Mouse (Mus musculus) heart, embryonic 12.5 days (tissue): Measurements from ENCODE around the gene Oas3. TPM values are rescaled to one million over a fixed set of nuclear protein-coding genes. Genes with fewer than 3 reads are reported as not detected.
"Not testable (repeated sequence)": the region's sequence is repeated elsewhere in the genome, so short reads cannot be mapped to it uniquely, and the experiment has no call there.

Experiments
- ATAC-seq: fragments of 200-750 bp; cut with Nextera tagmentation; 2 replicates; pipeline ENCODE4 v1.8.0; 2017; ENCODE audit warnings: moderate TSS enrichment, moderate library complexity; ENCODE audit not compliant: insufficient number of reproducible peaks, low FRiP score
- H3K27ac ChIP-seq: fragments of 300-500 bp; sonication (generic); 2 replicates; pipeline ENCODE4 v1.5.1; 2016; ENCODE audit warnings: mild to moderate bottlenecking, moderate library complexity; ENCODE audit not compliant: poor library complexity, severe bottlenecking
- H3K27me3 ChIP-seq: fragments of 300-500 bp; sonication (generic); replicated peaks from 2 replicates; pipeline ENCODE4 v1.6.1; 2016; ENCODE audit warnings: mild to moderate bottlenecking, moderate library complexity
- H3K36me3 ChIP-seq: fragments of 300-500 bp; sonication (generic); 2 replicates; pipeline ENCODE4 v1.6.1; 2016; ENCODE audit warnings: mild to moderate bottlenecking, moderate library complexity
- H3K4me1 ChIP-seq: fragments of 300-500 bp; sonication (generic); replicated peaks from 2 replicates; pipeline ENCODE4 v1.6.1; 2016; ENCODE audit warnings: mild to moderate bottlenecking
- H3K4me2 ChIP-seq: fragments of 300-500 bp; sonication (generic); 2 replicates; pipeline ENCODE4 v1.6.1; 2016; ENCODE audit warnings: mild to moderate bottlenecking, moderate library complexity
- H3K4me3 ChIP-seq: fragments of 300-500 bp; sonication (generic); 2 replicates; pipeline ENCODE4 v1.5.1; 2016; ENCODE audit warnings: mild to moderate bottlenecking
- H3K9ac ChIP-seq: fragments of 300-500 bp; sonication (generic); 2 replicates; pipeline ENCODE4 v1.6.1; 2016; ENCODE audit warnings: mild to moderate bottlenecking, moderate library complexity
- H3K9me3 ChIP-seq: fragments of 300-500 bp; sonication (generic); replicated peaks from 2 replicates; pipeline ENCODE4 v1.6.1; 2016; ENCODE audit warnings: mild to moderate bottlenecking, moderate library complexity
- WGBS: fragments of 180-500 bp; shearing (Covaris S2); methylation state at CpG from one replicate; pipeline ENCODE4 v1.1.7; 2016; 5-methylcytosine and 5-hydroxymethylcytosine counted together
- polyA plus RNA-seq: library from polyadenylated mRNA; unstranded; fragments of >200 nt; fragmentation: Nextera tagmentation; extraction: Ambion mirVana; gene quantifications from 2 replicates; pipeline ENCODE4 v1.2.1, GENCODE M21; 2016

The Oas3 gene
- polyA plus RNA-seq, result 0.33 and 0.36 TPM in 2 replicates

DNA sequence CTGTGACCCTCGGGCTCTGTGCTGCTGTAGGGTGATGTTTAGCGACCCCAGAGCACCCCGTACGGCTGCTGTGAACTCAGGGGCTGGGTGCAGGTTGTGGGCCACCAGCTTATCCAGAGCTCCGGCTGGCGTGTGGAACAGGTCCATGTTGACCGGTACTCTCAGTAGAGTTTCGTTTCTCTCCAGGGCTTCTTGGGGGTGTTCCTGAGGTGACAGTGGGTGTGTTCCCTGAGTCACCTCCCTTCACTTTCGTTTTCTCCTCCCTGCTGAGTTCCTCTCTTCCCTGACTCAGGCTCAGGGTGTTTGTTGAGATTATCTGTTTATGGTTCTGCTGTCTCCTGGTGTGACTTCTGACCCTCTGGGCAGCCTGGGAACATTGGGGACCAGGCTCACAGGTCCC, at the start of gene Oas3:
TSS of gene Oas3 (minus strand) at position 184 of the 400 bp plus-strand sequence.
- H3K4me1 ChIP-seq, result peaks cover 43% of the 10 kb centered on the region
- H3K27me3 ChIP-seq, result no peaks in the 10 kb centered on the region
- no peaks in the 10 kb centered on the region for H3K9me3 ChIP-seq
- ATAC-seq, result no peak
- H3K4me2 ChIP-seq, result no peak within 1 kb of the TSS
- no peak within 1 kb of the TSS for H3K27ac ChIP-seq
- 78% methylated on average over 9 of the region's 9 CpGs for WGBS
- H3K4me3 ChIP-seq, result no peak within 1 kb of the TSS
- H3K36me3 ChIP-seq, result no peaks in the 10 kb centered on the region
- H3K9ac ChIP-seq, result no peak within 1 kb of the TSS

- Histone ChIP-seq H3K27me3 (no peaks in the 10 kb centered on the region), H3K9me3 (peaks cover 18% of the 10 kb centered on the region; the same call in 1 of the 2 replicates), H3K36me3 (no peaks in the 10 kb centered on the region), H3K4me2 (no peak overlapping the region), H3K4me3 (no peak overlapping the region), H3K9ac (no peak overlapping the region), H3K27ac (no peak overlapping the region), H3K4me1 (no peaks in the 10 kb centered on the region)
- ATAC-seq, result no peak
These were observed 41.5 kb upstream of the Oas3 start for GRCm38 (mm10) chr5:120818999-120819398.

DNA sequence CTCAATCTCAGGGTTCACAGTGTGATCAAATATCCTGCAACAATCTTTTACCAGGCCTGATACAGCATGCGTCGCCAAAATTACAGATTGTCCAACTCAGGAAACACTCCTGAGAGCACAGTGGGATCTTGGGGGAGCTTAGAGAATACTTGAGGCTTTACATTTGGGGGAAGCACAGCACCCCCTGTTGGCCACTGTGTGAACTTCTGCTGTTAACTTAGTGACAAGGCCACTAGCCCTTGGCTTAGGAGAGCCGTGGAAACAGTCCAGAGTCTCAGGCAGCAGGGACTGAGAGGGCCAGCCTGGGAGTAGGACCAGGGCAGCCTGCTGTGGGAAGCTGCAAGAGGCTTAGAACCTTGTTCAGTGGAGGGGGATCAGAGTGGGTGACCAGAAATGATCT, 38.5 kb upstream of the Oas3 start:
- no peak overlapping the region for H3K4me3 ChIP-seq
- no peaks in the 10 kb centered on the region for H3K36me3 ChIP-seq
- no peaks in the 10 kb centered on the region for H3K27me3 ChIP-seq
- H3K27ac ChIP-seq, result no peak overlapping the region
- no peak overlapping the region for H3K9ac ChIP-seq
- WGBS, result 65% methylated on average over 3 of the region's 3 CpGs
- H3K9me3 ChIP-seq, result peaks cover 18% of the 10 kb centered on the region; the same call in 1 of the 2 replicates
- no peak overlapping the region for H3K4me2 ChIP-seq
- no peak for ATAC-seq
- H3K4me1 ChIP-seq, result no peaks in the 10 kb centered on the region; the same call in 1 of the 2 replicates

DNA sequence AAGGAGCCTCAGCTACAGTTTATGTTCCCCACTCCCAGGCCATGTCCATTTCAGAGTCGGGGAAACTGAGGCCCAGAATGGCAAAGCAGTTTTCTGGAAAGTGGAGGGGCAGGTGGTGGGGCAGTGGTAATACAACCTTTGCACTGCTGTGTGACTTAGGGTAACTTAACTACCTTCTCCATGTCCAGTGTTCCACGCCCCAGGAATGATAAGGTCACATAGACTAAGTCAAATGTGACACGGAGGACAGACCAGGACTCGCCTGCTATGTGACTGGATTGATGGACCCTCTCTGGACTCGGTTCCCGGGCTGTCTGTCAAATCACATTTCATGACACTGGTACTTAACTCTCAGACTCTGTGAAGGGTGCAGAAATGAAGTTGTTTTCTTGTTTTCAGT, 35.6 kb upstream of the Oas3 start:
- Histone ChIP-seq H3K4me2 (peak overlapping the region; percentile 73), H3K27ac (no peak overlapping the region), H3K9me3 (no peaks in the 10 kb centered on the region), H3K4me3 (peak overlapping the region; percentile 43), H3K36me3 (no peaks in the 10 kb centered on the region), H3K27me3 (no peaks in the 10 kb centered on the region), H3K4me1 (no peaks in the 10 kb centered on the region; the same call in 1 of the 2 replicates), H3K9ac (no peak overlapping the region)
- 67% methylated on average over 6 of the region's 6 CpGs for WGBS
- no peak for ATAC-seq

GRCm38 (mm10) chr5:120811951-120812819, 34.7 kb upstream of the Oas3 start, which contains the start of gene Oas1c:
Gene Oas1c, minus strand, starts transcription at chr5:120812514.
- H3K36me3 ChIP-seq, result no peaks in the 10 kb centered on the region
- no peak within 1 kb of the TSS for H3K27ac ChIP-seq
- ATAC-seq, result peak; percentile 61
- H3K4me1 ChIP-seq, result no peaks in the 10 kb centered on the region; the same call in 1 of the 2 replicates
- H3K27me3 ChIP-seq, result no peaks in the 10 kb centered on the region
- peak within 1 kb of the TSS; percentile 73 for H3K4me2 ChIP-seq
- H3K9ac ChIP-seq, result peak within 1 kb of the TSS; percentile 58
- WGBS, result 5% methylated on average over 18 of the region's 18 CpGs
- H3K4me3 ChIP-seq, result peak within 1 kb of the TSS; percentile 43
- H3K9me3 ChIP-seq, result no peaks in the 10 kb centered on the region

DNA sequence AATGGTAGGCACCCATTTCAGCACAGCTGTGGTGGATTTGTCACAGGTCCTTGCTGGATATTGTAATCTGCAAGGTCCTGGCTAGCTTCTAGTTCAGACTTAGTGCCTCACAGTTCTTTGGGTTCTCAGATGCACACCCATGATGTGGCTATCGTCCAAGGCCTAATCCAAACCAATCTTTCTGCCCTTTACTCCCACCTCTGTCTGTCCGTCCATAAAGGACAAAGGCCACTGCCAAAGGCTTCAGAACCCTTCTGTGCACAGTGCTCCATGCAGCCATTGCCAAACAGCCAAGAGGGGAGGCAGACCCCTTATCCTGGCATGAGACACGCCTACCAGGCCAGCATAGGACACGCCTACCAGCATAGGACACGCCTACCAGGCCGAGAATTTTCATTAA, 31.7 kb upstream of the Oas3 start:
- peaks cover 9% of the 10 kb centered on the region for H3K27me3 ChIP-seq
- H3K4me1 ChIP-seq, result no peaks in the 10 kb centered on the region; the same call in 1 of the 2 replicates
- H3K4me3 ChIP-seq, result no peak overlapping the region
- WGBS, result 43% methylated on average over 6 of the region's 6 CpGs
- H3K27ac ChIP-seq, result no peak overlapping the region
- ATAC-seq, result no peak
- no peak overlapping the region for H3K4me2 ChIP-seq
- no peaks in the 10 kb centered on the region for H3K36me3 ChIP-seq
- H3K9ac ChIP-seq, result no peak overlapping the region
- H3K9me3 ChIP-seq, result no peaks in the 10 kb centered on the region

DNA sequence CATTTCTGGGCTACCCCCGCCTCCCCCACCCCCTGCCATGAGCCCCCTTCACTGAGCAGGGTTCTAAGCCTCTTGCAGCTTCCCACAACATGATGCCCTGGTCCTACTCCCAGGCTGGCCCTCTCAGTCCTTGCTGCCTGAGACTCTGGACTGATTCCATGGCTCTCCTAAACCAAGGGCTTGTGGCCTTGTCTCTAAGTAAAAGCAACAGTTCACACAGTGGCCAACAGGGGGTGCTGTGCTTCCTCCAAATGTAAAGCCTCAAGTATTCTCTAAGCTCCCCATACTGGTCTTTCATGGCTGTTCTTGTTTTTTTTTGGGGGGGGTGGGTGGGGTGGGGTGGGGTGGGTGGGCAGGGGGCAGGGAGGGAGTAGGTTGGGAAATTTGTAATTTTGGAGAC, 29.0 kb upstream of the Oas3 start:
- no peak for ATAC-seq
- H3K9ac ChIP-seq, result no peak overlapping the region
- H3K4me3 ChIP-seq, result no peak overlapping the region
- H3K27me3 ChIP-seq, result peaks cover 30% of the 10 kb centered on the region
- no peaks in the 10 kb centered on the region for H3K36me3 ChIP-seq
- no peaks in the 10 kb centered on the region for H3K4me1 ChIP-seq
- no peak overlapping the region for H3K27ac ChIP-seq
- H3K4me2 ChIP-seq, result no peak overlapping the region
- WGBS, result 91% methylated on average over 1 of the region's 1 CpGs
- H3K9me3 ChIP-seq, result no peaks in the 10 kb centered on the region

DNA sequence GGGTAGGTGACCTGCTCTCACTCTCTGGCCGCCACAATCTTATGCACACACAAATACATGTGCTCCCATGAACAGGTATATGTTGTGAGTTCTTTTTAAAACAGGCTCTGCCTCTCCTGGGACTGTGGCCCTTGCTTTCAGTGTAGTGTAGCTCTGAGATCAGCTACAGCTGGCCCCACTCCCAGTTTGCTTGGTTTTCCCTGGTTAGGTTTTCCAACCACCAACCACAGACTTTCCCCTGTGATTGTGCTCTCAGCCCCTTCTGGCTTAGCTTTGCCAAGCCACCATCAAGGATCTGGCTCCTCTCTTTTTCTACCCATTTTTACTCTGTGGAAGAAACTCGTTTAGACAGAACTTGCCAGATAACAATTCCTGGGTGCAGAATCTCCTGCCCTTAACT, 26.1 kb upstream of the Oas3 start:
- Histone ChIP-seq H3K4me2 (no peak overlapping the region), H3K27ac (no peak overlapping the region), H3K9me3 (no peaks in the 10 kb centered on the region), H3K27me3 (peaks cover 50% of the 10 kb centered on the region), H3K36me3 (no peaks in the 10 kb centered on the region), H3K9ac (no peak overlapping the region), H3K4me3 (no peak overlapping the region), H3K4me1 (no peaks in the 10 kb centered on the region)
- 59% methylated on average over 2 of the region's 2 CpGs for WGBS
- ATAC-seq, result no peak

- H3K4me3 ChIP-seq, H3K9me3 ChIP-seq, H3K9ac ChIP-seq, H3K27ac ChIP-seq, ATAC-seq, H3K4me1 ChIP-seq, H3K36me3 ChIP-seq, H3K4me2 ChIP-seq: not testable (repeated sequence)
- WGBS, result 73% methylated on average over 2 of the region's 2 CpGs
- peaks cover 47% of the 10 kb centered on the region for H3K27me3 ChIP-seq
These were observed 21.5 kb upstream of the Oas3 start for GRCm38 (mm10) chr5:120798943-120799342.

GRCm38 (mm10) chr5:120798147-120798546, 20.7 kb upstream of the Oas3 start:
- not testable (repeated sequence) for H3K9me3 ChIP-seq, H3K4me3 ChIP-seq, H3K4me2 ChIP-seq, H3K4me1 ChIP-seq, H3K9ac ChIP-seq, H3K27ac ChIP-seq, ATAC-seq, H3K36me3 ChIP-seq
- WGBS, result 43% methylated on average over 5 of the region's 5 CpGs
- H3K27me3 ChIP-seq, result peaks cover 39% of the 10 kb centered on the region

DNA sequence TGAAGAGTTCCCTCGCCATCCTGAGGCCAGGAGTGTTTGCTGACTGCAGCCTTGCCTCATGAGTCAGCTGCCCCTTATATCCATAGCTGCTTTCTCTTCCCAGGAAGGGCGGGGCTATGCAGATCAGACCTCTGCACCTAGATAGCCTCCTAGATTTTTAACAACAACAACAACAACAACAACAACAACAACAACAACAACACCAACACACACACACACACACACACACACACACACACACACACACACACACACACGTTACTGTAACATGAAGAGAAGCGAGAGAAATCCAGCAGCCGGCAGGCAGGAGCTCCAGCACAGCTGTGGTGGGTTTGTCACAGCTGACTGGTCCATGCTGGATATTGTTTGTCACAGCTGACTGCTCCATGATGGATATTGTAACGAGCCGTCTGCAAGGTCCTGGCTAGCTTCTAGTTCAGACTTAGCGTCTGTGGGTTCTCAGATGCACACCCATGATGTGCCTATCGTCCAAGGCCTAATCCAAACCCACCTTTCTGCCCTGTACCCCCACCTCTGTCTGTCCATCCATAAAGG, 18.1 kb upstream of the Oas3 start, which contains the start of gene Oas1e:
TSS of gene Oas1e (minus strand) at position 51 of the 555 bp plus-strand sequence.
- not testable (repeated sequence) for H3K9me3 ChIP-seq, H3K4me1 ChIP-seq, H3K27ac ChIP-seq, H3K36me3 ChIP-seq, H3K4me3 ChIP-seq, H3K9ac ChIP-seq, ATAC-seq, H3K4me2 ChIP-seq
- peaks cover 31% of the 10 kb centered on the region for H3K27me3 ChIP-seq
- WGBS, result 68% methylated on average over 9 of the region's 9 CpGs
